Mouse (Mus musculus) G1E (cell line): ENCODE results near the gene Znrf4.

Experiments used
- CTCF ChIP-seq: IDR thresholded peaks from 2 replicates; pipeline ENCODE4 v1.5.1; 2012; ENCODE audit warnings: low read depth, low read length, inconsistent platforms, mixed read lengths
- GATA2 ChIP-seq: IDR thresholded peaks from 2 replicates; pipeline ENCODE4 v1.6.1; 2012; ENCODE audit warnings: low read depth, low read length, inconsistent platforms, borderline replicate concordance
- TAL1 ChIP-seq: conservative IDR thresholded peaks from 2 replicates; pipeline ENCODE4 v1.6.1; 2012; ENCODE audit warnings: low read depth, low read length, inconsistent platforms, mixed read lengths

GRCm38 (mm10) chr17:56540562-56540975 is 28.3 kb upstream of the Znrf4 start:
- TF ChIP-seq CTCF (no peak), GATA2 (no peak), TAL1 (no peak)
